Mouse (Mus musculus) olfactory bulb, adult 2 months (tissue): ENCODE data around the gene Srsf7.
"Not testable (repeated sequence)": the region's sequence is repeated elsewhere in the genome, so short reads cannot be mapped to it uniquely, and the experiment has no call there.

ENCODE experiments used
- CTCF ChIP-seq: fragments of 200-500 bp; IDR thresholded peaks from 2 replicates; pipeline ENCODE4 v1.5.1; 2012; ENCODE audit warnings: low read depth, mild to moderate bottlenecking, low read length, moderate library complexity; ENCODE audit not compliant: insufficient read depth
- POLR2A ChIP-seq: fragments of 200-500 bp; IDR thresholded peaks from 2 replicates; pipeline ENCODE4 v1.6.1; 2012; ENCODE audit warnings: mild to moderate bottlenecking, low read depth, low read length, moderate library complexity; ENCODE audit not compliant: insufficient read depth

DNA sequence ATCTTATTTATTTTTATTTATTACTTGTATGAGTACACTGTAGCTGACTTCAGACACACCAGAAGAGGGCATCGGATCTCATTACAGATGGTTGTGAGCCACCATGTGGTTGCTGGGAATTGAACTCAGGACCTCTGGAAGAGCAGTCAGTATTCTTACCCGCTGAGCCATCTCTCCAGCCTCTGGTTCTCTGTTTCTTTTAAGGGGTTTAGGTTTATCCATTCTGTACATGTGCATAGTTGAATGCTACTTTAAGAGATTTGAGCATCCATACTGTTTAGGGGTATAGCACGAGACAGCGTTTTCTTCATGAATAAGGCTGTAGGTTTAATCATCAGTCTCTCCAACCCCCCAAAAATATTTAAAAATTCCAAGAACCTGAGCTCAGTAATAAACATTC lies 6.9 kb upstream of the Srsf7 start:
- TF ChIP-seq POLR2A, CTCF: not testable (repeated sequence)
